Mouse (Mus musculus) lung, embryonic 15.5 days (tissue): Measurements from ENCODE around the gene Atp5l. TPM values are rescaled to one million over a fixed set of nuclear protein-coding genes. Genes with fewer than 3 reads are reported as not detected.

Experiments used
- ATAC-seq: fragments of 200-750 bp; cut with Nextera tagmentation; 2 replicates; pipeline ENCODE4 v1.8.0; 2017; ENCODE audit warnings: moderate number of reproducible peaks, borderline replicate concordance; ENCODE audit not compliant: low FRiP score, low TSS enrichment; ENCODE audit errors: extremely low read depth
- H3K27ac ChIP-seq: fragments of 300-500 bp; sonication (generic); 2 replicates; pipeline ENCODE4 v1.5.1; 2015; ENCODE audit warnings: moderate library complexity, mild to moderate bottlenecking, inconsistent platforms
- H3K27me3 ChIP-seq: fragments of 300-500 bp; sonication (generic); 2 replicates; pipeline ENCODE4 v1.6.1; 2015; ENCODE audit warnings: inconsistent platforms
- H3K36me3 ChIP-seq: fragments of 300-500 bp; sonication (generic); 2 replicates; pipeline ENCODE4 v1.6.1; 2015; ENCODE audit warnings: inconsistent platforms
- H3K4me1 ChIP-seq: fragments of 300-500 bp; sonication (generic); 2 replicates; pipeline ENCODE4 v1.6.1; 2015; ENCODE audit warnings: inconsistent platforms
- H3K4me2 ChIP-seq: fragments of 300-500 bp; sonication (generic); 2 replicates; pipeline ENCODE4 v1.6.1; 2015; ENCODE audit warnings: inconsistent platforms, mild to moderate bottlenecking, moderate library complexity
- H3K4me3 ChIP-seq: fragments of 300-500 bp; sonication (generic); 2 replicates; pipeline ENCODE4 v1.5.1; 2015; ENCODE audit warnings: mild to moderate bottlenecking, inconsistent platforms
- H3K9ac ChIP-seq: fragments of 300-500 bp; sonication (generic); 2 replicates; pipeline ENCODE4 v1.6.1; 2015; ENCODE audit warnings: inconsistent platforms
- H3K9me3 ChIP-seq: fragments of 300-500 bp; sonication (generic); 2 replicates; pipeline ENCODE4 v1.6.1; 2016; ENCODE audit warnings: inconsistent platforms
- WGBS: fragments of 180-500 bp; shearing (Covaris S2); methylation state at CpG from one replicate; pipeline ENCODE4 v1.1.7; 2015; 5-methylcytosine and 5-hydroxymethylcytosine counted together
- polyA plus RNA-seq: library from polyadenylated mRNA; unstranded; fragments of >200 nt; fragmentation: Nextera tagmentation; extraction: Ambion mirVana; gene quantifications from 2 replicates; pipeline ENCODE4 v1.2.1, GENCODE M21; 2015

The Atp5l gene
- polyA plus RNA-seq, 1 experiment from 2014 or later: 636 TPM

GRCm38 (mm10) chr9:44877686-44878085 is 42.9 kb downstream of the Atp5l start:
- no peak overlapping the region for H3K4me3 ChIP-seq
- no peak overlapping the region for H3K9ac ChIP-seq
- H3K4me2 ChIP-seq: no peak overlapping the region
- no peaks in the 10 kb centered on the region for H3K9me3 ChIP-seq
- no peak for ATAC-seq
- peaks cover 32% of the 10 kb centered on the region for H3K4me1 ChIP-seq
- H3K27ac ChIP-seq: no peak overlapping the region
- no peaks in the 10 kb centered on the region for H3K27me3 ChIP-seq
- WGBS: 76% methylated on average over 7 of the region's 7 CpGs
- 0 out of 2 replicates have a peak, but pooled peaks cover 3% of the 10 kb centered on the region for H3K36me3 ChIP-seq

- no peak for ATAC-seq
Measured at GRCm38 (mm10) chr9:44875476-44875875, 45.1 kb downstream of the Atp5l start.

GRCm38 (mm10) chr9:44874198-44874597 is 46.3 kb downstream of the Atp5l start:
- H3K27ac ChIP-seq: no peak overlapping the region
- H3K4me2 ChIP-seq: no peak overlapping the region
- ATAC-seq: no peak
- no peaks in the 10 kb centered on the region for H3K27me3 ChIP-seq
- H3K36me3 ChIP-seq: 0 out of 2 replicates have a peak, but pooled peaks cover 3% of the 10 kb centered on the region
- no peak overlapping the region for H3K4me3 ChIP-seq
- no peaks in the 10 kb centered on the region for H3K9me3 ChIP-seq
- H3K9ac ChIP-seq: no peak overlapping the region
- H3K4me1 ChIP-seq: peaks cover 22% of the 10 kb centered on the region

More at GRCm38 (mm10) chr9:44875476-44875875, 45.1 kb downstream of the Atp5l start:
- H3K4me2 ChIP-seq: no peak overlapping the region
- 0 out of 2 replicates have a peak, but pooled peaks cover 3% of the 10 kb centered on the region for H3K36me3 ChIP-seq
- 66% methylated on average over 7 of the region's 7 CpGs for WGBS
- no peak overlapping the region for H3K9ac ChIP-seq
- no peaks in the 10 kb centered on the region for H3K9me3 ChIP-seq
- no peak overlapping the region for H3K4me3 ChIP-seq
- H3K4me1 ChIP-seq: peaks cover 32% of the 10 kb centered on the region
- no peak overlapping the region for H3K27ac ChIP-seq
- H3K27me3 ChIP-seq: no peaks in the 10 kb centered on the region

DNA sequence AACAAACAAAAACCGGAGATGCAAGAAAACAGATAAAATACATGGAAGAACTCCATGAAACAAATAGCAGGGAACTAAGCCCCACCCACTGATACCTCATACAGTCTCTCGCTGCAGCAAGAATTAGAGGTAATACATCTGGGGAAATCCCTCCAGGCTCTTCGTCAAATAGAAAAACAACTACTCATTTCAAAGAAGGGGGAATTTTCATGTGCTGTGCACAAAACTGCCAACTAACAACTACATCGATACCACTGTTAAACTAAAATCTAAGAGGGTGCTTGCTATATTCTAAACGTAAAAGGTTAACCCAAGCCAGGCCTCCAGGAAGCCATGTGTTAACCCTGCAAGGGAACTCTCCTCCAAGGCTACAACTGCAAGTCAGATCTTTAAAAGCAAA is 46.9 kb downstream of the Atp5l start:
- no peak overlapping the region for H3K9ac ChIP-seq
- H3K4me2 ChIP-seq: no peak overlapping the region
- H3K4me3 ChIP-seq: no peak overlapping the region
- peaks cover 18% of the 10 kb centered on the region; the same call in 1 of the 2 replicates for H3K4me1 ChIP-seq
- H3K36me3 ChIP-seq: 0 out of 2 replicates have a peak, but pooled peaks cover 3% of the 10 kb centered on the region
- H3K27me3 ChIP-seq: no peaks in the 10 kb centered on the region
- ATAC-seq: no peak
- no peak overlapping the region for H3K27ac ChIP-seq
- WGBS: 54% methylated on average over 5 of the region's 5 CpGs
- H3K9me3 ChIP-seq: no peaks in the 10 kb centered on the region

GRCm38 (mm10) chr9:44868336-44869094 is 52.0 kb downstream of the Atp5l start:
- WGBS: 81% methylated on average over 13 of the region's 13 CpGs
- Histone ChIP-seq H3K4me3 (no peak overlapping the region), H3K36me3 (peaks cover 18% of the 10 kb centered on the region), H3K27me3 (no peaks in the 10 kb centered on the region), H3K4me2 (no peak overlapping the region), H3K4me1 (peaks cover 14% of the 10 kb centered on the region; the same call in 1 of the 2 replicates), H3K27ac (no peak overlapping the region), H3K9ac (no peak overlapping the region), H3K9me3 (no peaks in the 10 kb centered on the region)
- no peak for ATAC-seq

- H3K9ac ChIP-seq: no peak overlapping the region
- no peaks in the 10 kb centered on the region for H3K27me3 ChIP-seq
- ATAC-seq: no peak
- H3K4me2 ChIP-seq: no peak overlapping the region
- 76% methylated on average over 3 of the region's 3 CpGs for WGBS
- peaks cover 18% of the 10 kb centered on the region for H3K36me3 ChIP-seq
- peaks cover 14% of the 10 kb centered on the region; the same call in 1 of the 2 replicates for H3K4me1 ChIP-seq
- no peak overlapping the region for H3K27ac ChIP-seq
- H3K9me3 ChIP-seq: no peaks in the 10 kb centered on the region
- H3K4me3 ChIP-seq: no peak overlapping the region
Measured at GRCm38 (mm10) chr9:44867664-44868063, 52.9 kb downstream of the Atp5l start.

DNA sequence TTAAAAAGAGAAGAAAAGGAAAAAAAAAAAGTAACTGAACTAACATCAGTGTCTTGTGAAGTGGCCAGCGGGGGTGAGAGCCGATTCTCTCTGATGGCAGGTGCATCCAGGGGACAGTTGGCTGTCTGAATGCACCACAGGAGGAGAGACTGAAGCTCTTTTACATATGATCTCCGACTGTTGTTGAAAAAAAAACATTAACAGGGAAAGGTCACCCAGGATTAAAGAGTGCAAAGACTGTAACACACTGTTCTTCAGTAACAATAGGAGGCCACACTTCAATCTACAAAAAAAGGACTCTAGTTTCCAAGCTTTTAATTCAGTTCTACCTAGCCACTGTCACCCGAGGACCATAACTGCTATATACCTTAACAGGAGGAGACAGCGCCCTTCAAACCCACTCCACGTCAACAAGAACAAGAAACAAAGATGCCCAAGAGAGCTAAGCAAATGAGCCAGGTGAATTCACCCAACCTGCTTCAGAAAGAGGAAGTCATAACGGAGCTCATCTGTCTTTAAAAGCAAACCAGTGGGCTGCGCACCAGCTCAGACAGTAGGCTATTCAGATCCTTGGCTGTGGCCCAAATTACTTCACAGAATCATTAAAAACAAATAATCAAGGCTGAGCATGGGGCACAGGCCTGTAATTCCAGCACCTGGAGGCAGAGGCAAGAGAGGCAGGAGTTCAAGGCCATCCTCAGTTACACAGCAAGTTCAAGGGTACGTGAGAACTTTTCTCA is 53.9 kb downstream of the Atp5l start:
- WGBS: 60% methylated on average over 9 of the region's 9 CpGs
- H3K4me2 ChIP-seq: no peak overlapping the region

More for the DNA sequence above, 53.9 kb downstream of the Atp5l start:
- no peaks in the 10 kb centered on the region for H3K27me3 ChIP-seq
- H3K9me3 ChIP-seq: no peaks in the 10 kb centered on the region
- no peak for ATAC-seq
- no peak overlapping the region for H3K4me3 ChIP-seq
- H3K4me1 ChIP-seq: peaks cover 14% of the 10 kb centered on the region; the same call in 1 of the 2 replicates
- H3K36me3 ChIP-seq: peaks cover 24% of the 10 kb centered on the region
- no peak overlapping the region for H3K9ac ChIP-seq
- H3K27ac ChIP-seq: no peak overlapping the region

Other genes with a start within 250 kb of the Atp5l start
- gene Treh, start 247.5 kb downstream of the Atp5l start, polyA plus RNA-seq: not detected in 2 replicates
- gene Phldb1, start 185.5 kb downstream of the Atp5l start, polyA plus RNA-seq: 26.6 and 33.2 TPM in 2 replicates
- gene Arcn1, start 152.9 kb downstream of the Atp5l start, polyA plus RNA-seq: 193 and 199 TPM in 2 replicates
- 93.2 and 99.1 TPM in 2 replicates for gene Ift46, start 152.8 kb downstream of the Atp5l start, polyA plus RNA-seq
- gene Tmem25, start 121.4 kb downstream of the Atp5l start, polyA plus RNA-seq: 1.0 and 1.2 TPM in 2 replicates
- 0.67 and 1.2 TPM in 2 replicates for gene Ttc36, start 117.7 kb downstream of the Atp5l start, polyA plus RNA-seq
- 11.2 and 15.5 TPM in 2 replicates for gene Kmt2a, start 39.4 kb downstream of the Atp5l start, polyA plus RNA-seq
- 21.7 and 25.7 TPM in 2 replicates for gene Ube4a, start 44.9 kb upstream of the Atp5l start, polyA plus RNA-seq
- 4.3 and 20.4 TPM in 2 replicates for gene Cd3g, start 59.7 kb upstream of the Atp5l start, polyA plus RNA-seq
- 1.1 and 6.2 TPM in 2 replicates for gene Cd3d, start 61.0 kb upstream of the Atp5l start, polyA plus RNA-seq
- 1.9 and 12.6 TPM in 2 replicates for gene Cd3e, start 88.9 kb upstream of the Atp5l start, polyA plus RNA-seq
- 15.8 and 16.3 TPM in 2 replicates for gene Mpzl2, start 119.1 kb upstream of the Atp5l start, polyA plus RNA-seq
- 2.7 TPM in 2 replicates for gene Mpzl3, start 134.4 kb upstream of the Atp5l start, polyA plus RNA-seq
- 0.35 and 0.76 TPM in 2 replicates for gene Jaml, start 158.4 kb upstream of the Atp5l start, polyA plus RNA-seq
- gene Scn2b, start 197.0 kb upstream of the Atp5l start, polyA plus RNA-seq: 4.0 and 4.2 TPM in 2 replicates
- 0.48 and 0.65 TPM in 2 replicates for gene Scn4b, start 217.7 kb upstream of the Atp5l start, polyA plus RNA-seq